Mouse (Mus musculus) liver, postnatal 0 days (tissue): ENCODE measurements around the gene Bmpr1a.

ENCODE experiments used
- CTCF ChIP-seq: sonication (generic); IDR thresholded peaks from 2 replicates; pipeline ENCODE4 v1.5.1; 2016; ENCODE audit warnings: antibody characterized with exemption, low read depth
- EP300 ChIP-seq: IDR thresholded peaks from 2 replicates; pipeline ENCODE4 v1.6.1; 2016; ENCODE audit warnings: antibody characterized with exemption, low read depth, mild to moderate bottlenecking

GRCm38 (mm10) chr14:34417501-34417900, 85.6 kb downstream of the Bmpr1a start:
- TF ChIP-seq CTCF: no peak
- no peak for TF ChIP-seq EP300
